Mouse (Mus musculus): ENCODE measurements around the gene Cbx1. TPM values are rescaled to one million over a fixed set of nuclear protein-coding genes. Genes with fewer than 3 reads are reported as not detected.

The Cbx1 gene
- total RNA-seq (2015; ENCODE audit: low replicate concordance): 13.6 and 14.4 TPM in 2 replicates
- 22.0 and 32.9 TPM in 2 replicates for total RNA-seq (2017; ENCODE audit: low replicate concordance)

DNA sequence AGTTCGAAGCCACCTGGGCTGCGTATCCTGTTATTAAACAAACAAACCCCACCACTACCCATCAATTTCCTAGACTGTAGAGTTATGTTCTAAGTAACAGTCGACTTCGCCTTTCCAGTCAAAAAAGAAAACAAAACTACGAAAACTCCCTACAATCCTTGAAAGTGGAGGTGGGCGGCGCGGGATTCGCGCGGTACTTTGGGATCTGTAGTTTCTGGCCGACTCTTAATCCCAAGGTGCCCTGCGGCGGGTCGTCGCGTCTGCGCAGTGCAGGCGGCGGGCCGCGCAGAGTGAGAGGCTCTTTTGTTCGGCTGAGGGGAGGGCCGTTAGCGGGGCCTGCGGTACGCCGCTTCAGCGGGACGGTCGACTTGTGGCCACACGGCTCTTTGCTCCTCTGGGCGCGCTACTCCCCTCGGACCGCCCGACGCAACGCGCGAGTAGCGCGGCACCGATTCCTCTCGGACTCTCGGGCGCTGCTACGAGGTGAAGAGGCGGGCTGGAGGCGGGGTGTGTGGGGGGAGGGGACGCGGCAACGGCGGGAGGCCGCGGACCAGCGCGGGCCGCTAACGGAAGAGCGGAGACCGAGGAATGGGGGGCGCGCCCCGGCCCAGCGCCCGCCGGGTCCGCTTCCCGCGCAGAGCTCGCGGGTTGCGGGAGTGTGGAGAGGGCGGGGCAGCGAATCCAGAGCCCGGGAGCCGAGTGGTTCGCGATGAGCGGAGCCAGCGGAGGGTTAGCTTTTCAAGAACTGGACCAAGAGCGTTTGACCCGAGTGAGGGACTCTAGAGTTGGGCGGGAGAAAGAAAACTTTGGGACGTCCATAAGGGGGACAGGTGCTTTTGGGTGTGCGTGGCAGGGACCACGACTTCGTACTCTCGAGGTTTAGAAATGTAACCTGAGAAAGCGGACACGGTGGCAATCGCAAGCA is at the start of gene Cbx1:
Gene Cbx1 (plus strand): TSS at position 257 of the 925 bp plus-strand sequence.
- peak; percentile 94 for ATAC-seq (replicated peaks; ENCODE audit: low FRiP score, poor library complexity, severe bottlenecking)

DNA sequence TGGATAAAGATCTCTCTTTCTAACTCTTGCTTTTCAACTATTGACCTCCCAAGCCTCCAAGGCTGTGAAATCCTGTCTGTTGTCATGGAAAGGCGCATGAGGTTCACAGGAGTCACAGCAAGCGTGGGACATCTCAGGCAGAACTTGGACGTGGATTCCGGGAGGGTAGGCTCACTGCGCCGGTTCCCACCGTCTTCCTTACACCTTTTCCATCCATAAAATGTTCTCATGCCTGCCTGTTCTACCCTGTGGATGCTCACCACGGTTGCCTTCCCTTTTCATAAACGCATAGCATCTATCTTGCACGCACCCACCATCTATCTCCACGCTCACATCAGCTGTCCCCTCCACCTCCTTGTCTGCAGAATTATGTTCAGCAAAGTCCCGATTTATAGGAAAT is 48.1 kb upstream of the Cbx1 start:
- no peak for ATAC-seq (replicated peaks; ENCODE audit: low FRiP score, poor library complexity, severe bottlenecking)

DNA sequence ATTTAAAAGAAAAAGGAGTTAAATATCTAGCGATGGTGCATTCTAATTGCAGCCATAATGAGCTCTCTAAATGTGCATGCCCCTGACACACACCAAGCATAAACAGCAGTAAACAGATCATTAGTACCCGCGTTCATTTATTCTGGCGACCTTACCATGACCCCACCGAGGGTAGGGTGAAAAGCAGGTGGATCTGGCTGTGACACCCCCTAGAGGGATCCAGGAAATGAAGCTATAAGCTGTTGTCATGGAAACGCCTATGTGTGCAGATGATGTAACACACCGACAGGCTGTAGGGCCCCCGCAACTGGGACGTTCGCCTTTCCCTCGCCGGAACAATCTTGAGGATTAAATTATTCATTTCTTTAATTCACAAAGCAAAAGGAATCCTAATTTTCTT is 46.9 kb upstream of the Cbx1 start:
- no peak for ATAC-seq (replicated peaks; ENCODE audit: low FRiP score, poor library complexity, severe bottlenecking)

DNA sequence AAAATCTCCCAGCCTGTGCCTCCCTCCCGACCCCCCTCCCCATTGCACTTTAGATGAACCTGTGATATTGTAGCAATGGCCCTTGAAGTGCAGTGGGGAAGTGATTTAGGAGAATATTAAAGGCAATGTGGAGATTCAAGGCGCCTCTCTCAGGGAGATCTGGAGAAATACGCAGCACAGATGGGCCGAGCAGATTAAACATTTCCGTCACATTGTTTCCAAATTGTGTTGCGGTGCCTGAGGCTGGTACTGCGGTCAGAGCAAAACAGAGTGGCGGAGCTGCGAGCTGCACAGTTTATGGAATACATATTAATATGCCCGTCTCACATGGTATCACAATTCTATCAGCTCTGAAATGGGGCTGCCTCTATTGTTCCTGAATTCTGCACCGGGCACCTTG is 45.9 kb upstream of the Cbx1 start:
- ATAC-seq (replicated peaks; ENCODE audit: low FRiP score, poor library complexity, severe bottlenecking): no peak

DNA sequence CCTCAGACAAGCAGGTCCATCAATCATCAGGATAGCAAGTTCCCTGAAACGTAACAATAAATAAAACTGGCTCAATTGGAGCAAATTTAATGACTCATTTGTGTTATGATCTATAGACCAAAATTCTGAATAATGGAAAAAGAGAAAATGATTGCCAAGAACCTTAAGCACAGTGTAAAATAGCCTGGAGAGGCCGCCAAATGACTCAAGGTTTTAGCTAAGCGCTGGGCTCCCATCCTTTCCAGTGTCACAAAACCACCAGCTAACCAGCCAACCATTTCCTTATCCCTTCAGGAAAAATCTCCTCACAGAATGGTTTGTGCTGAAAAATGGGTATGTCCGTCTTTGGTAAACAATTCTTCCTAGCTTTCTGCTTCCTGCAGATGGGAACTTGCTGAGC is 45.0 kb upstream of the Cbx1 start:
- no peak for ATAC-seq (replicated peaks; ENCODE audit: low FRiP score, poor library complexity, severe bottlenecking)

DNA sequence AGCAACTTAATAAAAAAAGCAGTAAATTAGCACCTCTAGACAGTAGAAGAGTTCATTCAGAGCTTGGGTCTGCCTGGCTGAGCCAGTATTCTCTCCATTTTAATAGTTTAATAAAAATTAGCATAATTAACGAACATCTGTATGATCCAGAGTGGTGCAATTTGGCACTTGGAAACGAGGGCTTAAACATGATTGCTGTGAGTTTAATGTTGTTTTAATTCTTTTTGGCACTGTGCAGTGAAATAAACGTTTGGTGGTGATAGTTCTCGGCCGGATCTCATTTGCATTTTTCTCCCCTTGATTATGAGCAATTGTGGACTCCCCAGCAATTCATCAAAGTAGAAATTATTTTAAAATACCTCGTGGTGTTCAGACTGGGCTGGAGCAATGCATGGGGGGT is 42.3 kb upstream of the Cbx1 start:
- no peak for ATAC-seq (replicated peaks; ENCODE audit: low FRiP score, poor library complexity, severe bottlenecking)

DNA sequence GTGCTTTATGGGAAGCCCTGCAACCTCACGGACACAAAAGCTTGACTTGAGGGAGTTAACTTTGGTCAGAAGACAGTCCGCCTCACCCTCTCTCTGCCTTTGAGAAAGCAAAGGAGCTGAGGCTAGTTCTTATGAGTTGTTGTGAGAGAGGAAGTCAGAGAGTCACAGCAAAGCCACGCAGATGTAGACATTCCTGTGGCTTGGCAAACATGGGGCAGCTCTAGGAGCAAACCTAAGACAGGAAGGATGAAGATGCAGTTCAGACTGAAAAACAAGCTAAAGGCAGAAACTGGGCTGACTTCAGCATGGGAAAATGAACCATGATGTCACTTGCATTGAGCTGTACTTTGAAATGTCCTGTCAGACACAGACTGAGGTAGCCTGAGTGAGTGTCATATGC is 41.4 kb upstream of the Cbx1 start:
- no peak for ATAC-seq (replicated peaks; ENCODE audit: low FRiP score, poor library complexity, severe bottlenecking)

DNA sequence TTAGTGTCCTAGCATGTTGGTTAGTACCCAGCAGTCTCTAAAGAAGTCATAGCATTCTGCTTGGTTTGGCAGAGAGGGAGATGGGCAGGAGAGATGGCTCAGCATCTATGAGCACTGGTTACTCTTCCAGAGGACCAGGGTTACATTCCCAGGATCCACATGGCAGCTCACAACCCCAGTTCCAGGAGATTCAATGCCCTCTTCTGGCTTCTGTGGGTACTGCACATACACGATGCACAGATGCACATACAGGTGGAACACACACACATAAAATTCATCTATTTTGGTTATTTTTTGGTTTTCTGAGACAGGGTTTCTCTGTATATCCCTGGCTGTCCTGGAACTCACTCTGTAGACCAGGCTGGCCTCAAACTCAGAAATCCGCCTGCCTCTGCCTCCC is 33.6 kb upstream of the Cbx1 start:
- ATAC-seq (replicated peaks; ENCODE audit: low FRiP score, poor library complexity, severe bottlenecking): peak; percentile 42; the same call in 1 of the 2 replicates

DNA sequence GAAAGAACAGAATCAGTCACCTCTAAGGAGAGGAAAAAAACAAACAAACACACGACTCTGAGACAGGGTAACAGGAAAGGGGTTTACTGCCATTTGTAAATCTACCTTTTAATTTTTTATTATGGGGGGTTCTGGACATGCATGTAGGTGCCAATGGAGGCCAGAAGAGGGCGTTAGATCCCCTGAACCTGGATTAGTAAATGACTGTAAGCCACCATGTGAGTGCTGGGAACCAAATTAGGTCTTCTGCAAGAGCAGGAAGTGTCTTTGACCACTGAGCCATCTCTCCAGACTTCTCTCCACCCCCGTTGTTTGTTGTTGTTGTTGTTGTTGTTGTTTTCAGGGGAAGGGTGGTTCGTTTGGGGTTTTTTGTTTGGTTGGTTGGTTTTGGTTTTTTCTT is 31.5 kb upstream of the Cbx1 start:
- ATAC-seq (replicated peaks; ENCODE audit: low FRiP score, poor library complexity, severe bottlenecking): no peak

DNA sequence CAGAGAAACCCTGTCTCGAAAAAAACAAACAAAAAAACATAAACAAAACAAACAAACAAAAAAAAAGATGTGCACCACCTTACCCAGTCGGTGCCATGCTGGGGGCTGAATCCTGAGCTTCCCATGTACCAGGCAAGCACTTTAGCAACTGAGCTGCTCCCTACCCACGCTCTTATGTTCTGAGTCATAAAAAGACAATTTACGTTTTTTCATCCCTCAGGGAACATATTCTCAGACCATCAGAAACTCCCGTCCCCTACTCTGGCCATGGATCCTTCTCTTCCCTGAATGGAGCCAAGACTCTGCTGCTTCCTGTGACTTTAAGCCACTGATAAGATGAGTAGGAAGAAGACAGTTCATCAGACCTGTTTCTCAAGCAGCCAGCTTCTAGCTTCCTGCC is 30.5 kb upstream of the Cbx1 start:
- ATAC-seq (replicated peaks; ENCODE audit: low FRiP score, poor library complexity, severe bottlenecking): no peak

DNA sequence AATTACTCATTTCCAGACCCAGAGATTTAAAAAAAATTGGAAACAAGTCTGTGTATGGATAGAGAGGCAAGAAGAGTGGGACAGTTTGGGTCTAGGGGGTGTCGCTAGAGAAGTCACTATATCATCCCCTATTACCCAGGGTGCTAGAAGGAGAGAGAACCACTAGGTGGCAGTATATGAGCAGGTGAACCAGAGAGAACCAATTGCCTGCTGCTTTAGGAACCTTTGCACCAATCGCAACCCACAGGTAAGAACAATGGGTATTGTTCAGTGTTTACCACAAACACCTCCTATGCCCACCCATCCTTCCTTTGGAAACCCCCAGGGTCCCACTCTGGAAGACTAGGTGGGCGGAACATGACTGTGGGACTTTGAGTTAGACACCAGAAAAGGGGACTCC is 28.9 kb upstream of the Cbx1 start:
- peak; percentile 73 for ATAC-seq (replicated peaks; ENCODE audit: low FRiP score, poor library complexity, severe bottlenecking)

DNA sequence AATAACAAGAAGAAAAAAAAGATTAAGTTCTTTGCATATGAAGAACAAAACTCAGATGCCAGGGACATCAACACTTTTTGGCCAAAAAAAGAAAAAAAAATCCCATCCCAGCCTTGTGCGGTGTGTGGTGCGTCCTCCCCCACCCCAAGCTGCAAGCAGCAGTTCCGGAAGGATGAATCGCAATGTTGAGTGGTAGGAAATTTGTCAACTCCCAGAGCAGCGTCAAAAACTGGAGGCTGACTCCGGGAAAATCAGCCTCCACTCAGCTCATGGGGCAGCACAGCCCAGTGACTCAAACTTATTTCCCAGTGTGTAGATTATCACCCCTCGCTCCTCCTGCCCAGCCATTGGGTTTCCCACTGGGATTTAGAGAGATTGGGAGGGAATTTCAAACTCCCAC is 26.9 kb upstream of the Cbx1 start:
- ATAC-seq (replicated peaks; ENCODE audit: low FRiP score, poor library complexity, severe bottlenecking): no peak

DNA sequence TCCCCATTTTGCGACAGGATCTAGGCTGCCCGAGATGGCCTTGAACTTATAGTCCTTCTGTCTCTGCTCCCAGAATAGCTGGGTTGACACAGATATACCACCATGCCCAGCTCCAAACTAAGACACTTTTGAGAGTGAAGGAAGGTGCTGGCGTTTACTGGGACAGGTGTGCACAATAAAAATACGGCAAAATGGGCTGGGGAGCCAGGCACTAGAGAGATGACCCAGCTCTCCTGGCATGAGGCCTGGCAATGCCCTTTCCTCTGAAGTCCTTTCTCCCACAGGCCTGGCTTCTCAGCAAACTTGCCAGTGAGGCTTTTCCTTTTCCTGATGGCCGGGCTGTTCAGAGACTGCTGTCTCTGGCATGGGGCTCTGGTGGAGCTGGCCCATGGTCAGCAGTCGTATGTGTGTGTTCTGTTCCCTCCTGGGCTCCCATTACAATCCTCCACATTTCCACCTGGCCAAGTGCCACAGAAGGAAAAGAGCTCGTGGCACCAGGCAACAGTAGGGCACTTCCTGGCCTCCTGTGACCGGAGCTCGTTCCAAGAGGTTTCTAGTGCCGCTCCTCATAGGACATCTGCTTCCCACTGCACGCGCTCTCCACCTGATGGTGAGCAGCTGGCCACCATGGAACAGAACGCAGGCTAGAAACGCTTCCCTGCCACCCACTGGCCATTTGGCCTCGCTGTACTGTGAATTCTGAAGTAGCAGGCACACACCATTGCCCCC is 26.0 kb upstream of the Cbx1 start:
- ATAC-seq (replicated peaks; ENCODE audit: low FRiP score, poor library complexity, severe bottlenecking): no peak

DNA sequence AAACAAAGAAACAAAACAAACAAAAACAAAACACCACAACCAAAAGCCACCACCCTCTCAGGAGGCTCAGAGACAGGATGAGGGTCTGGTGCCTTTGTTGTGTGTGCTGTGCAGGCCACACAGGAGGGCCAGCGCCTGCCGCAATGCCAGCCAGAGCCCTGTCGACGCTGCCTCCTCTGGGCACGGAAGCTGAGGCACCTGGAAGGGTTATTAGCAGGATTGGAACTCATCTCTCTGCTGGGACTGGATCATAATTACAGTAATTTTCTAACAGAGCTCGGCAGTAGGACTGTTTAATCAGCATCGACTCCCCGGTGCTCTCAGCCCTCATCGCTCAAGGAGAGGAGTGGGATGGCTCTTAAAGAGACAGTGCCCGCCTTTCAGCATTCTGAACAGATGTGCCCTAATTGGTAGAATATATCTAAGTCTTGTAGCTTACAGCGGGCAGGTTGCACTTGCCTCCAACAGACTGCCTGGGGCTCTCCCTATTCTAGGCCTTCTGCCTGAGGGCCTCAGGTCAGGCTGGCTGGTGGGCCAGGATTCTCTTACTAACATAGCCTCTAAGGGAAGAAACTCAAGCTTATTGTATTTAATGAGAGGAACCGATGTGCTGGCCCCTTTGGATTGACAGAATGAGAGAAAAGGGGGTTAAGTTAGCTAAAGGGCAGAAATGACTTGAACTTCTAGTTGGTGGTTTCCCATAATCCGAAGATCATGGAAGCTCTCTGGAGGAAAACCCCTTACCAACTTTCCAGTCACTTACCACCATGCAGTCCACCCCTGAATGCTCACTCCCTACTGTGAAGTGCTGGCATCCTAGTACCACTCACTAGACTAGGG is 24.2 kb upstream of the Cbx1 start:
- ATAC-seq (replicated peaks; ENCODE audit: low FRiP score, poor library complexity, severe bottlenecking): no peak

DNA sequence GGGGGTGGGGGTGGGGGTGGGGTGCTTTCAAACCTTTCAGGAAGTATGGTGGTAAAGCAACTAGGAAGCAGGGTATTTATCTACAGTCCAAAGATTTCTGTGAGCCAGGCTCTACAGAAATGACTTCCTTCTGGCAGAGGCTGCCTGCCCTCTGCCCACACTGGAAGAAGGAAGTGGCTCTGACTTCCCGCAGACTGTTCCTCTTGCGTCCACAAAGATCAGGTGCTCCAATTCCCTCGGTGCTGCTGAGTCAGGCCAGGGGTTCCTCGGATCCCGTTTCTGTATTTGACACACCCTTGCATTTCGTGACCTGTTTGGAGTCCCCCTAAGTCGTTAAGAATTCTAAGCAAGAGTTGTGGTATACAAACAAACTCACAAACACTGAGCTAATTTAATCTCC is 23.3 kb upstream of the Cbx1 start:
- no peak for ATAC-seq (replicated peaks; ENCODE audit: low FRiP score, poor library complexity, severe bottlenecking)

DNA sequence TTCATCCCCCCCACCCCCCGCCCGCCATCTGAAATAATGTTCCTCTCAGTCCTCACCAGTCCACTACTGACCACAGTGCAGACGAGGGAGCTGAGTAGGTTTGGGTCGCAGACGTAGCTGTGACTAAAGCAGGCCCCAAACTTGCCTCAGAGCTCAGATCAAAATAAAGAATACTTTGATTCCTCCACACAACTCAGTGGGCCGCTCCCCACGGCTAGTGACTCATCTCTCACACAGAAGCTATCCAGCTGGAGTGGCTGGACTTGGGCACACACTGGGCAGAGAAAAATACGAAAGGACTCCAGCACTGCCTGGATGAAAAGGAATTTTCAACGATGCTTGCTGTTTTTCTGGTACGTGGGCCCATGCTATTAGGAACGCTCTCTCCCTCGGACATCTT is 22.4 kb upstream of the Cbx1 start:
- no peak for ATAC-seq (replicated peaks; ENCODE audit: low FRiP score, poor library complexity, severe bottlenecking)

DNA sequence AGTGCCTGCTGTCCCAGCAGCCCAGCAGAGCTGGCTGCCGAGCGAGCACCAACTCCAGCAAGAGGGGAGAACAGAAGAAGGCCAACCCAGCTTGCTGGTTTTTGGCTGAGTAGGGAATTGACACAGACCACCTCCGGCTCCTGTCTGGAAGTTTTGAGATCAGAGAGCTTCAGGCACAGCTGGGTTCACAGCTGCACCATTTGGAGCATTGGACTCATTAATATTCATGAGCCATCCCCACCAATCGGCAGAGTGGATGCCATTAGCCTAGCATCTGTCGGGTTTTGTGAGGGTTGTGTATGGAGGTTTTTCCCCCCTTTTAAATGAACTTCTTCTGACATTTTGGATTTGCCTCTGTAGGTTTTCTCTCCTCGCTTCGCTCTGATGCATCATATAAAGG is 21.8 kb upstream of the Cbx1 start:
- ATAC-seq (replicated peaks; ENCODE audit: low FRiP score, poor library complexity, severe bottlenecking): no peak

DNA sequence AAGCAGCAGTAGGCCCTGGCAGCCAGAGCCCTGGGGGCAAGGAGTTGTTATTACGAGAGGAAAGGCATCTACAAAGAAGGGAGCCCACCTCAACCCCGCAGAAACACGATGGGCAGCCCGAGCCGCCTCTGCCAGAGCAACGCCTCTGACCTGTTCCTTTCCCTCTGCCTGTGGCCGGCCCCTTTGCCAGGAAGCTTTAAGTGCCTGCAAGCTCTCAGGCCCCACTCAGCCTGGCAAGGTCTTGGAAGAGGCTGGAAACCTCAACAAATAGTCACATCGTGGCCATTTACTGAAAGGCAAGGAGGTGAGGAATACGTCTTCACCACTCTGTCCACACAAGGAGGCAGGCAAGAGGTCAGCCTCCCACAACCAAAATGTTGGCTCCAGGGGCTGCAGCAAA is 20.7 kb upstream of the Cbx1 start:
- ATAC-seq (replicated peaks; ENCODE audit: low FRiP score, poor library complexity, severe bottlenecking): no peak

DNA sequence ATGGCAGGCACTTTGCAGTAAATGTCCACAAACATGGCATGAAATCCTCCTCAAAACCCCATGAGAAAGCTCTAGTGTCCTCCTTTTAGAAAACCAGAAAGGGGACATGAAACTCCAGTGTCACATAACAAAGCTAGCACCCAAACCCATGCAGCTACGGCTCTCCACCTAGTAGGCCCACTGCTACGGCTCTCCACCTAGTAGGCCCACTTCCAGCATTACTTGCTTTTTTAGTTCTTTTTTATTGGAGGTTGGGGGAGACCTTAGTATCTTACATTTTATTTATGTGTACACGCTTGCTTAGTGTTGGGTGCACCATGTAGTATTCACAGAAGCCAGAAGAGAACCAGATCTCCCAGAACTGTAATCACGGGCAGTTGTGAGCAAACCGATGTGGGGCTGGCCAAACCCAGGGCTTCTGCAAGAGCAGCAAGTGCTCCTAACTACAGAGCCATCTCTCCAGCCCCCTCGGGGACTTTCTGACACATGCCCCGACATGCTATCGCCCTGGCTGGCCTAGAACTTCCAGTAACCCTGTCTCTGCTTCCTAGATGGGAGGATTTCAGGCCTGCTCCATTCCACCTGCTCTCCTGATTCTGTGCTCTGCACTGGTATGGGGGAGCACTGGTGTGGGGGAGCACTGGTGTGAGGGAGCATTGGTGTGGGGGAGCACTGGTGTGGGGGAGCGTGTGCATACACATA is 17.5 kb upstream of the Cbx1 start:
- ATAC-seq (replicated peaks; ENCODE audit: low FRiP score, poor library complexity, severe bottlenecking): no peak

DNA sequence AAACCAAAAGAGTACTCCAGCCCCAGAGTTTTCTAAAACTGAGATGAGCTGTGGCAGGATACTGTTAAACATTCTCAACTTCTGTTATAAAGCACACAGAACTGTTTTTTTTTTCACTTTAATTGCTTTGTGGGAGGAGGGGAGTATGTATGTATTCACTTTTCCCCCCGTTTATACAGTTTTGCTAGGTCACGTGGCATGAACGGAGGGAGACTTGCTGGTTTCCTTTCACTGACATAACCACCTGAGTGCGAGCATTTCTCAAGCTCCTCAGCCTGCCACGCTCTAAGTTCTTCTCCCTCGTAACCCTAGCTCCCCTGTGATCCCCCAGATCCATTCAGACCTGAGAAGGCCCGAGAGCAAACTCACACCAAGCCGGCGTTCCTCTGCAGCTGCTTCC is 16.5 kb upstream of the Cbx1 start:
- no peak for ATAC-seq (replicated peaks; ENCODE audit: low FRiP score, poor library complexity, severe bottlenecking)

Measured in erythroblast, adult 5-6 weeks (primary cell).